In the genomic region with DNA sequence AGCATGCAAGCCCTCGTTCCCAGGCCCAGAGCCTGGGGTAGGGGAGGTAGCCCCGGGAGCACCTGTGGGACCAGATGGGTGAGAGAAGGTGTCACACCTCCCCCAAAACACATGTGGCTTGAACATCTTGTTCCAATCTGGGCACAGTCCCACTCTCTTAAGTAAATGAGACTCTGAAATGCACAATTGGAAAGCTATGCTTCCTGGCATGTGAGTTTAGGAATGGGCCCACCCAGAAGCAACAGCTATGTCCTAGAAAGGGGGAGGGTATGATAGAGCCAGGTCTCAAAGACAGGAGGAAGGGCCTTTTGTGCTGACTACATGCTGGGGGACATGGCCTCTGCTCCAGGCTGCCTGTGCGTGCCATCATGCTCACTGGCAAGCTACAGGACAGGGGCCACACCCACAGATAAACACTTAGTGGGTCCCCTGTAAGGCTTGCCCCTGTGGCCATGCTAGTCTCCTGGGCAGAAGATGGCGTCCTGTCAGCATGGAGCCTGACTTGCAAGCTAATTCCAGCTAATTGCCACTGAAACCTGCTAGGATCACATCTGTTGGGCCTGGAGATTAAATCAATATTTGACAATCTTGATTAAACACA, we compare ENCODE assay signal across 9 mouse cellular contexts.
A peak's percentile ranks its signal among the peaks of the same experiment; 100 is the strongest.
DNase-seq lines count a peak whose midpoint lies in the region; ATAC-seq and TF ChIP-seq lines count a peak whose summit lies in the region.
"Had no signal": no experiment of that assay in that cellular context is flagged by ENCODE, and none has a peak within 500 bp of the region (broad histone marks: within the 10 kb centered on the region; RNA-seq: fewer than 3 reads in every experiment).

No protein-coding gene starts in this region.

- no peaks in the 10 kb centered on the region for H3K27me3 ChIP-seq in embryonic facial prominence, embryonic 13.5 days
- H3K27me3 ChIP-seq in limb, embryonic 12.5 days: 0 out of 2 replicates have a peak, but pooled peaks cover 5% of the 10 kb centered on the region
- H3K27me3 ChIP-seq in neural tube, embryonic 14.5 days (ENCODE audit: control insufficient read depth, insufficient read depth, low read length): no peaks in the 10 kb centered on the region
- H3K27me3 ChIP-seq in cerebellum, adult 2 months (ENCODE audit: control insufficient read depth, insufficient read depth, low read length): no peaks in the 10 kb centered on the region
- H3K27me3 ChIP-seq in kidney, embryonic 15.5 days: no peaks in the 10 kb centered on the region

- WGBS in embryonic facial prominence, embryonic 13.5 days: 27% methylated on average over 4 of the region's 4 CpGs
- 12% methylated on average over 4 of the region's 4 CpGs for WGBS in limb, embryonic 12.5 days
- 53% methylated on average over 4 of the region's 4 CpGs for WGBS in neural tube, embryonic 14.5 days
- WGBS in cerebellum, adult 2 months: 49% methylated on average over 4 of the region's 4 CpGs
- 69% methylated on average over 4 of the region's 4 CpGs for WGBS in kidney, embryonic 15.5 days

- TF ChIP-seq CTCF in cerebellum, adult 2 months (IDR thresholded peaks at IDR 0.05; ENCODE audit: borderline replicate concordance, insufficient read depth, low read depth, low read length): no peak

- ATAC-seq in embryonic facial prominence, embryonic 13.5 days (ENCODE audit: insufficient number of reproducible peaks, insufficient read depth, low FRiP score, low TSS enrichment, low read depth): 0 out of 2 replicates have a peak, but pooled peaks have one; percentile 44
- peak; percentile 34; the same call in 1 of the 2 replicates for ATAC-seq in limb, embryonic 12.5 days (ENCODE audit: insufficient number of reproducible peaks, insufficient read depth, low FRiP score, low TSS enrichment, low read depth)
- ATAC-seq in neural tube, embryonic 14.5 days (ENCODE audit: low read depth): peak; percentile 42; the same call in 1 of the 2 replicates
- ATAC-seq in kidney, embryonic 15.5 days (replicated peaks; ENCODE audit: low FRiP score): no peak

- no peaks in the 10 kb centered on the region for H3K9me3 ChIP-seq in embryonic facial prominence, embryonic 13.5 days
- H3K9me3 ChIP-seq in limb, embryonic 12.5 days: no peaks in the 10 kb centered on the region
- no peaks in the 10 kb centered on the region for H3K9me3 ChIP-seq in neural tube, embryonic 14.5 days (ENCODE audit: control insufficient read depth, low read length)
- no peaks in the 10 kb centered on the region for H3K9me3 ChIP-seq in kidney, embryonic 15.5 days (replicated peaks)
- H3K9me3 ChIP-seq: G1E had no signal

- no peaks in the 10 kb centered on the region for H3K36me3 ChIP-seq in embryonic facial prominence, embryonic 13.5 days
- H3K36me3 ChIP-seq in limb, embryonic 12.5 days: no peaks in the 10 kb centered on the region
- no peaks in the 10 kb centered on the region for H3K36me3 ChIP-seq in neural tube, embryonic 14.5 days (ENCODE audit: control insufficient read depth, insufficient read depth, low read length)
- H3K36me3 ChIP-seq in kidney, embryonic 15.5 days: no peaks in the 10 kb centered on the region

- DNase-seq in embryo, embryonic 10 days (ENCODE audit: low spot score): peak; percentile 32
- no peak for DNase-seq in cerebellum, adult 2 months
- DNase-seq in adrenal gland, postnatal 4 days (ENCODE audit: low spot score in 2 of 2): no peak

- H3K9ac ChIP-seq in embryonic facial prominence, embryonic 13.5 days: no peak overlapping the region
- H3K9ac ChIP-seq in limb, embryonic 12.5 days (replicated peaks): no peak overlapping the region
- no peak overlapping the region for H3K9ac ChIP-seq in neural tube, embryonic 14.5 days (replicated peaks; ENCODE audit: low read depth, low read length)
- no peak overlapping the region for H3K9ac ChIP-seq in kidney, embryonic 15.5 days

- H3K27ac ChIP-seq in embryonic facial prominence, embryonic 13.5 days: 0 out of 2 replicates have a peak overlapping the region, but pooled peaks have one; percentile 28
- H3K27ac ChIP-seq in limb, embryonic 12.5 days: peak overlapping the region; percentile 66
- no peak overlapping the region for H3K27ac ChIP-seq in neural tube, embryonic 14.5 days (ENCODE audit: low read depth, low read length)
- H3K27ac ChIP-seq in cerebellum, adult 2 months (ENCODE audit: insufficient read depth, low read length): no peak overlapping the region
- H3K27ac ChIP-seq in kidney, embryonic 15.5 days: no peak overlapping the region

- TF ChIP-seq POLR2A in cerebellum, adult 2 months (IDR thresholded peaks at IDR 0.05; ENCODE audit: borderline replicate concordance, insufficient read depth, low read length): no peak

- H3K4me3 ChIP-seq in embryonic facial prominence, embryonic 13.5 days: no peak overlapping the region
- H3K4me3 ChIP-seq in limb, embryonic 12.5 days (replicated peaks): no peak overlapping the region
- H3K4me3 ChIP-seq in neural tube, embryonic 14.5 days (ENCODE audit: low read depth, low read length): no peak overlapping the region
- H3K4me3 ChIP-seq in cerebellum, adult 2 months (replicated peaks; ENCODE audit: insufficient read depth, low read depth, low read length): no peak overlapping the region
- no peak overlapping the region for H3K4me3 ChIP-seq in kidney, embryonic 15.5 days (replicated peaks)
- H3K4me3 ChIP-seq: myocyte had no signal

- H3K4me2 ChIP-seq in embryonic facial prominence, embryonic 13.5 days: peak overlapping the region; percentile 20; the same call in 1 of the 2 replicates
- no peak overlapping the region for H3K4me2 ChIP-seq in limb, embryonic 12.5 days
- no peak overlapping the region for H3K4me2 ChIP-seq in neural tube, embryonic 14.5 days (ENCODE audit: low read depth, low read length)
- no peak overlapping the region for H3K4me2 ChIP-seq in kidney, embryonic 15.5 days

- peaks cover 35% of the 10 kb centered on the region for H3K4me1 ChIP-seq in embryonic facial prominence, embryonic 13.5 days
- peaks cover 42% of the 10 kb centered on the region for H3K4me1 ChIP-seq in limb, embryonic 12.5 days (replicated peaks)
- H3K4me1 ChIP-seq in neural tube, embryonic 14.5 days (ENCODE audit: control insufficient read depth, insufficient read depth, low read length): 0 out of 2 replicates have a peak, but pooled peaks cover 9% of the 10 kb centered on the region
- peaks cover 50% of the 10 kb centered on the region for H3K4me1 ChIP-seq in cerebellum, adult 2 months (ENCODE audit: control insufficient read depth, insufficient read depth, low read length)
- peaks cover 10% of the 10 kb centered on the region for H3K4me1 ChIP-seq in kidney, embryonic 15.5 days

Comparison
In these comparisons a context has a peak if more than half of its experiments do, and no peak if none do; other contexts are left out.
1. H3K27ac ChIP-seq: peak in embryonic facial prominence, embryonic 13.5 days (single experiment) and limb, embryonic 12.5 days (single experiment); none in neural tube, embryonic 14.5 days (single experiment), cerebellum, adult 2 months (single experiment) and kidney, embryonic 15.5 days (single experiment).